Mouse (Mus musculus) WW6 (cell line): ENCODE measurements around the gene Gm20388.
A peak's percentile ranks its signal among the peaks of the same experiment; 100 is the strongest.

Source experiments
- DNase-seq: peaks from one replicate; pipeline ENCODE4 v3.0.0-alpha.2; 2013; ENCODE audit warnings: low read depth, low spot score

Gm20388 gene

DNA sequence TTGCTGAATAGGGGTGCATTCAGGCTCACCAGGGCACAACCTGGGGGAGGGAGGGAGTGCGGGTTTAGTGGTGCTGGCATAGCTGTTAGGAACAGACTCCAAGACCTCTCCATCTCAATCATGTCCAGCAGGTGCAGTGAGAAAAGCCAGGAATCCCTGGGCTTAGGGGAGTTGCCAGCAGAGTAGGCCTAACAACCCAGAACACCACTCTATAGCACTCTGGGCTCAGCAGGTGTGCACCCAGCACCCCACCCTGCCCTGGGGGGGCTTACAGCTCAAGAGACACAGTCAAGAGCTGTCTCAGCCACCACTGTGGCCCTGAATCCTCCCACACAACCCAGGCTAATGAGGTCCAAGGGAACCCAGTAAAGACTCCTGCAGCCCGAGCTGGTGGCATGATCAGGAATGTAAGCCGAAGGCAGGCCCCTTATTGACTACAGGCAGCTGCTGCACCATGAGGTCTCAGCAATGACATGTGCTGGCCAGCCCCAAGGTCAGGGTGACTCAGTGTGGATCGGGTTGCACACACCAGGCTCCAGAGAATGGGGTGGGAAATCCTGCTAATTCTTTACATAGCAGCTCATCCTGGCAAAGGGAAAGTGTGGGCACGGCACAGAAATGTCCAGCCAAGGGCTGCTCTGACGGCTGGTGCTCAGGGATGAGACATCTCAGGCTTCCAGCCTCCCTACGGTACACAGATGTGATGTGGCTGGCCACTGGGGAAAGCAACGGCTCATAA lies 1991.0 kb downstream of the Gm20388 start:
- no peak for DNase-seq

DNA sequence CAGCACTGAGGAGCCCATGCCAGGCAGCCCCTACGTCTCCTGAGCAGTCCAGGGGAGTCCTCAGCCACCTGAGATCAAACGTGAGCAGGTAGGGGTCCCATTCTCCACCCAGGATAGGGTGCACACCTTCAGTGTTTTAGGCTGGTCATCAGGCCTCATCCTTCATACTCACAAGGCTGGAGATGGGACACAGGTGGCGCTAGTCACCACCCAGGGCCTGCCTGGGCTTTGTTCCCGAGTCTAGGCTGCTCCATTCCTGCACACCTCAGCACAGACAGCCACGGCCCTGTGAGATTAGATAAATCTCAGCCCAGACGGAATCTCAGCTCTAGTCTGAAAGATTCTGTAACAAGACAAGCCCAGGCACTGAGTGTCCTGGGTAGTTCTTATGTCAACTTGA lies 1993.3 kb downstream of the Gm20388 start:
- no peak for DNase-seq

- DNase-seq: no peak
Observed at GRCm38 (mm10) chr8:121904999-121905398, 1994.4 kb downstream of the Gm20388 start.

DNA sequence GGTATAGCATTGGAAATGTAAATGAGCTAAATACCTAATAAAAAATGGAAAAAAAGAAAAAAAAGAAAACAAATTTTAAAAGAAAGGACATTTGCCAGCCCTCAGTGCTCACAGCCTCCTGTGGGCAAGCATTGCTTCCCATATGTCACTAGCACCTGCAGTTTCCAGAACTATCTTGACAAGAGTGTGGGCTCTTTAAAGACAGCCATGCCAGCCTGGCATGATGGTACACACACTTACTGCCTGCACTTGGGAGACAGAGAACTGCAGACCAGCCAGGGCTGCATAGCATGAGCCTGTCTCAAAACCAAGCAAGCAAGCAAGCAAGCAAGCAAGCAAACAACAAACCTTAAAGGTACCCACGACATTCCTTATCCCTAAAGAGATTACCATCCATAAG lies 1994.8 kb downstream of the Gm20388 start:
- no peak for DNase-seq

DNA sequence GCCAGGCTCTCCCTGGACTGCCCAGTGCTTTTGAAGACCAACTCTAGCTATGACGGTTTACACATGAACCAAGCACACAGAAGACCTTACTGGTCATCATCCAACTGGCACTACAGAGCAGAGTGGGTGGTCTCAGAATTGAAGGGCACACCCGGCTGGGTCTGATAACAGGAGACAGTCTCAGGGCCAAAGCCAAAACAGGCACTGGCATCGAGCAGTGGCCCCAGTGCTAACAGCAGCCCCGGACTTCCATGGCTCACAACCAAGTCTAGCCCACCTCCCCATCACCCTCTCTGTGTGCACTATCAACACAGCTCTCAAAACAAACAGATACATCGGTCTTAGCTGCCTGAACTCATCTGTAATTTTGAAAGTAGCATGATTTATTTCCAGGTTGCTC lies 1995.2 kb downstream of the Gm20388 start:
- no peak for DNase-seq

DNA sequence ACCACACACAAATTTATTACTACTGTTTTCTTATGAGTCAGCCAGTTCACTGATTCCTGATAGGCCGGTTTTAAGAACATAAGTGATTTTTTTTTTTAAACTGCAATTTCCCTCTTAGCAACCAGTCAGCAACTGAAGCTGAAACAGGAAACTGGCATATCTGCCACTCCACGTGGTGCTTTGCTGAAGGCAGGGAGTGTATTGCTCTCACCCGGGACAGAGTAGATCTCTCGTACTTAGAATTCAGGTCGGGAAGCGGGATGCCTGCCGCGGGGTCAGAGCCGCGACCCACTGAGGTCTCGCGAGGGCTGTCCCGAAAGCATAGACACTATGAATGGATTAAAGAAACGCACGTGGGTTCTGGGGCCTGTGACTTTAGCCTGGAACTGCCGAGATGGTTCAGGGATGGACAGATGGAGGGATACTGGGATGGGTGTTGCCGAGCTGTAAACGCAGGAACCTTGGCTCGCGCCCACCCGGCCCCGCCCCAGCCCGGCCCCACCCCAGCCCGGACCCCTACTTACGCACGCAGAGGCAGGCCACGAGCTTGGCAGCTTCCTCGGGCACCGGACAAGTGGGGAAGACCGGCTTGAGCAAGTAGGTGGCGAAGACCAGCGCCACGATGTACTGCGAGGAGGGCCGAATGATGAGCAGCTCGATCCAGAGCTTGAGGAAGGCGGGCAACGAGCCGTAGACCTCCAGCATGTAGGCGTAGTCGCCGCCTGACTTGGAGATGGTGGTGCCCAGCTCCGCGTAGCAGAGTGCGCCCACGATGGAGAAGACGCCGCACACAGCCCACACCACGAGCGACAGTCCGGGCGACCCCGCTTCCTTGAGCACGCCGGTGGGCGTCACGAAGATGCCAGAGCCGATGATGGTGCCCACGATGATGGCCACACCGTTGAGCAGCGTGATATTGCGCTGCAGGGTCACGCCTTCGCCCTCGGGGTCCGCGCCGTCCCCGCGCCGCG lies 1996.2 kb downstream of the Gm20388 start:
- DNase-seq: no peak

DNA sequence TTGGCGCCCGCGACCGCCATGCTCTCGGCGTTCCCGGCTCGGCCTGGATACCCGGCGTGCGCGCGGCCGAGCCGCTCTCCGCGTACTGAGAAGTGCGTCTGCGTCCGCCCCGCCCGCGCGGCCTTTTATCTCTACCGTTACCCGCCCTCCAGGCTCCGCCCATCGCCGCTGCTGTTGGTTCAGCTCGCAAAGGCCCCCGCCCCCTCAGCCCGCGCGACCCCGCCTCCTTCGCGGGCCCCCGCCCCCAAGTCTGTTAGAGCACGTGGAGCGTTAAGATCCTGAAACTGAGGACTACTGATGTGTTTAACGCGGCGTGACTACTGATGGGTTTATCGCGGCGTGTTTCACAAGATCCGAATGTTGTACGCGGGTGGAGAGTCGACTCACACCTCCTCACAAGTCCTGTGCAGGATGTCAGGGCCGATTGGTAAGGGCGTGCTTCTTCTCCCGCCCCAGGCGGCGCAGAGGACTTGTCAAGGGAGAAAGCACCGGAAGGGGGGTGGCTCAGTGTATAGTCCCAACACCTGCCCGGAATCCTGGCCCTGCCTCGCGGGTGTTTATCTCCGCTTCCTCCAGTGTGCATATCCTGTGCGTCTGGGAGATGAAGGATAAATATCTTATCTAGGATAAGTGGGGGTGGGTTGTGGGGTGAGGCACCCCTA lies 1997.1 kb downstream of the Gm20388 start, which contains the start of gene Slc7a5:
TSS of gene Slc7a5 (minus strand) at position 108 of the 662 bp plus-strand sequence.
- peak; percentile 96 for DNase-seq

DNA sequence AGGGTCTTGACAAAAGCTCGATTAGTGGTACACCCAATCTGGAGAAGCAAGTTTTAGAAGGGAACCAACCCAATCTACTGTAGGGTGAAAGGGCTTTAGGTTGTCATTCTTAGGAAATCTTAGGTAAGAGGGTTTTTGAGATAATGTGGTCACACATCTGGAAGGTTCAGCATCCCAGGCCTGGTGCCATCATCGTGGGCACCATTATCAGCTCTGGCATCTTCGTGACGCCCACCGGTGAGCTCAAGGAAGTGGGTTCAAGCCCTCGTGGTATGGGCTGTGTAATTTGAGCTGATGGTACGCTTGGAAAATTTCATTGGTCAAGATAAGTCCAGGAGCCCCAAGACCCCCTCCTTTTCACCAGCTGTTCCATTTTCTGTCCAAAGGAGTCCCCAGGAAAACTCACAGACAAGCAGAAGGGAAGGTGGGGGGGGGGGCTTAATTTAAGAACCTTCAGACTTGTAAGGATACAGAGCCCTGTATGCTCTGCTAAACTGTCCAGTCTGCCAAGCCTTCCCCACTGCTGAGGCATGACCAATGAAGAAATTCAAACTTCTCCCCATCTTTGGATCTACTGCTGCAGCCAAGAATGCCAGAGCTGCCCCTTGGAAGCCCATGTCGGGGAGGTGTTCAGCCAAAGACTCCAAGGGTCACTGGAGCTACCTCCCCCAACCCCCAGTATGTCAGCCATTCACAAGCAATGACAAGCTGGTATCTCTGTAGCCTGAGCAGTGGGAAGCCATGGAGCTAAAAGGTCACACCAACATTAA lies 1997.9 kb downstream of the Gm20388 start:
- DNase-seq: no peak

- no peak for DNase-seq
Observed at GRCm38 (mm10) chr8:121909148-121909541, 1998.5 kb downstream of the Gm20388 start.

DNA sequence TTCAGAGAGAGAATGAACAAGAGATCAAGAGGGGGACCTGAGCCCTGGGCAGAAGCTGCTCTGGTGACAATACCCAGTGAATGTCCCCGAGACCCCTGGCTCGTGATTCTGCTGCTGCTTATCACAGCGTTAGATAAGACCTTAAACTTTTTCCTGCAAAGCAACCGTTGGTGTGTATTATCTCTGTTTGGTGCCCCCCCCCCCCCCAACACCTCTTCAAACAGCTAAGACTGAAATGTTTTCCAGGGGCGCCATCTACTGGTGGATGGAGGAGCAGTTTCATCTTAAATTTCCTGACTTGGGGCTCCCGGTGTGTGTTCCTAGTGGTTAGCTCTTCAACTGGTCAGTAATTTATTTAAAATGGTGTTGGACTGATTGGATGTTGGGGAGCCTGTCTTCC lies 1999.0 kb downstream of the Gm20388 start:
- DNase-seq: no peak

DNA sequence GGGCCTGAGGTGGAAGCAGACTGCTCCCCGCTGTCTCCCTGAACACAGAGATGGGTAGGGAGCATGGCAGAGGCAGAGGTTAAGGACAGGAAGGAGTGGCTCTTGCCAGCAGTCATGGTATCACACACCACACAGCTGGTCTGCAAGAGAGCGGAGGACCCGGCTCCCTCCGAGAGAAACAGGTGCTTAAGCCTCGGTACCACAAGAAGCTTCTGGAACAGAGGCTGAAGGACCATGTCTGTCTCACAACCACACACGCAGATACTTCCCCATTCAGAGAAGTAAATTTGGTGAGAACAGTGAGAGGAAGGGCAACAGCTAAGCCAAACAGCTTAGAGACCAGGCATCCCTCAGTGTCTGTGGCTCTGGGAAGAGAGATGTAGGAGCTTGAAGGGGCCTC lies 2000.8 kb downstream of the Gm20388 start:
- no peak for DNase-seq

DNA sequence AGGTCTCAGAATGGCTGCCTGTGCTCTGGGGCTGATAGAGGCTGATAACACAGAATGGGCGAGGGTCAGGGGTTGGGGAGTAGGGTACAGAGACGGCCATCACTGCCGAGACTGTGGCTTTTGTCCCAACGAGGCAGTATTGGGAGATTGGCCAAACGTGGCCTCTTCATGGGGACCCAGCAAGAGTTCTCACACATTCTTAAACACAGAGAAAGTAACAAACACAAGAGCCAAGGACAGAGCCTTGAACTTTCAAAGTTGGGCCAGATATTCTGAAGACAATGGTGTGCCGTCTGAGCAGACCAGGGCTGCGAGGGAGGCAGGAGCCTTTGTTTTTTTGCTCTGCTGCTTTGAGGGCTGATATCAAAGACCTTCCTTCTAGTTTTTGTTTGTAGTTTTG lies 2001.3 kb downstream of the Gm20388 start:
- DNase-seq: no peak

DNA sequence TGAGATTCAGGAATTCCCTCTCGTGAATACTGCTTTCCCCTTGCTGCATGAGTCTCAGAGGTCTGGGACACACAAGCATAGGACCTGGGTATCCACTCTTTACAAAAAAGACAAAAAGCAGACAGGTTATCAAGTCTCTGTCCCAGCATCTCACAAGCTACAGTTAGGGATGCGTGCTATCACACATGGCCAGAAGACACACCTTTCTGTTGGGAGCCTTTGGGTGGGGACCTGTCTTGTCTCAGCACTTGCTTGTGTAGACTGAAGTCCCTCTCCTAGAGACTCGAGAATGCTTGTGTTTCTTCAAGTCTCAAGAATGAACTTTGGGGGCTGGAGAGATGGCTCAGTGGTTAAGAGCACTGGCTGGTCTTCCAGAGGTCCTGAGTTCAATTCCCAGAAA lies 2002.2 kb downstream of the Gm20388 start:
- DNase-seq: no peak

DNA sequence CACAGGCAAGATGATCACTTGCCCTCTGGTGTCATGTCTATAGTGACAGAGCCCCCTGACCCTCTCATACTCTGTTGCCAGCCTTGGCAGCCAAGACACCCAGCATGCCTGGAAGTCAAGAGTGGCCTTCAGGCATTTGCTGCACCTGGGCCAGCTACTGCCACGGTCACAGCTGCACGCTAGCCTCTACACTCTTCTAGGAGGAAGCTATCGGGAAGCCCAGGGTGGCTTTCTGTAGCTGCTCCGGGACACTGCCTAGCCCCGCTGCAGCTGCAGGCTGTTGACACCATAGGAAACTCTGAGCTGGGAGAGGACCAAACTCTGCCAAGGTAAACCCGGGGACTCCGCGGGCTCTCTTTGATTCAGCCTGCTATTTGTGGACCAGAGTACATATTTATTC lies 2002.7 kb downstream of the Gm20388 start:
- no peak for DNase-seq

DNA sequence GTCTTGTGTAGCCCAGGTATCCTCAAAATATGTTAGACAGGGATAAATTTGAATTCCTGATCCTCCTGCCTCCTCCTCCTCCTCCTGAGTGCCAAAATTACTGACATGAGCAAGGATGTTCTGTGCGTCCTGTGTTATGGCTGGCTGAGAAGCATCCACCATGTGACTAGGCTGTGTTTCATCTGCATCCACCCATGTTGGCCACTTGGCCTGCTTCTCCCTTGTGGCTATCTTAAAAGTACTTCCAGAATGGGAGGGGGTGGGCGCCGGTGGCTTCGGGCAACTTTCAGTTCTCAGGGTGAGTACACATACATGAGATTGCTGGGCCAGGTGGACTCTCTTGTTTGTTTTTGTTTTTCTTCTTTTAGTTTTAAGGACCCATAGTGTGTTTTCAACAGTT lies 2008.5 kb downstream of the Gm20388 start:
- no peak for DNase-seq

- no peak for DNase-seq
Observed at GRCm38 (mm10) chr8:121919731-121920130, 2009.1 kb downstream of the Gm20388 start.

GRCm38 (mm10) chr8:121921582-121921981 lies 2010.9 kb downstream of the Gm20388 start:
- no peak for DNase-seq

DNA sequence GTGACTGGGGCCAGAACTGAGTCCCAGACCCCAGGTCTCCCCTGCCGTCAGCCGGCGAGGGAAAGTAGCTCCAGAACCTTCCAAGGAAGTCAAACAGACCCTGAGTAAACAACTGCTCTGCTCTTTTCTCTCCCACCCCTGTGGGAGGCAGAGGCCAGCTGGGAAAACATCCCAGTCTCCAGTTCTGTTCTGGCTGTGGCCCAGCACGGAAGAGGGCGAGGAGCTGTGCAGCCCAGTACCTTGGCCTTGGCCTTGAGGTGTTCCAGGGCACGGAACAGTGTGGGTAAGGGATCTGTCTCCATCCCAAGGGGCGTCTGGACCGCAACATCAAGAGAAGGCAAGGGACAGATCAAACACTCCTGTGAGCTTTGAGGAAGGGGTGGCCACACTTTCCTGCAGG lies 2011.5 kb downstream of the Gm20388 start:
- no peak for DNase-seq

DNA sequence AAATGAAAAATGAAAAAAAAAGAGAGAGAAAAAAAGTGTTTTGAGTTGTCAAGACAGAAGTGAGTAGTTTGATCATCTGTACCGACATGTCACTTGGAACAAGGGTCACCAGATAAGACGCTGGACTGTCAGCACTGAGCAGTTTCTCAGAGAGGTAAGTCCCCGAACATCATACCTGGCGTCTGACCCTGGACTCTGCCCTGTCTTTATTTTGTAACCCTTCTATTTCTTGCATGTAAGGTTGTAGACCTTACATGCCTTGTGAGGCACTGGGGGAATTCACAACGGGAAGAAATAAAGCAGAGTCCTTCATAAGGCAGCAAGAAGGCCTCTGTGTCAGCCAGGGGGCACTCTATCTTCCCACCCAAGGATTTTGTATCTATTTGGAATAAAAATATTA lies 2014.0 kb downstream of the Gm20388 start:
- no peak for DNase-seq

- DNase-seq: peak; percentile 86
Observed at GRCm38 (mm10) chr8:121925624-121926023, 2015.0 kb downstream of the Gm20388 start.

- DNase-seq: no peak
Observed at GRCm38 (mm10) chr8:121926266-121926665, 2015.6 kb downstream of the Gm20388 start.
